Mouse (Mus musculus): ENCODE data around the gene Mark3. TPM values are rescaled to one million over a fixed set of nuclear protein-coding genes. Genes with fewer than 3 reads are reported as not detected.

The Mark3 gene
- total and polyA plus RNA-seq, 3 experiments: 23.3 to 223 (median 142) TPM

GRCm38 (mm10) chr12:111699542-111699941, 125.2 kb downstream of the Mark3 start:
- TF ChIP-seq POLR2AphosphoS5 (IDR thresholded peaks at IDR 0.05; ENCODE audit: insufficient replicate concordance, low read depth, low read length): no peak
- no peak for TF ChIP-seq GATA2 (IDR thresholded peaks at IDR 0.05; ENCODE audit: borderline replicate concordance, low read depth, low read length)
- no peak for TF ChIP-seq GATA1 (IDR thresholded peaks at IDR 0.05; ENCODE audit: borderline replicate concordance, low read length)
- TF ChIP-seq CTCF (IDR thresholded peaks at IDR 0.05; ENCODE audit: low read depth, low read length): no peak
- no peak overlapping the region for H3K4me3 ChIP-seq (ENCODE audit: low read depth, low read length)
- H3K36me3 ChIP-seq (replicated peaks): no peaks in the 10 kb centered on the region
- DNase-seq (ENCODE audit: low spot score) (no peak), ATAC-seq (ENCODE audit: extremely low read depth, insufficient number of reproducible peaks, low FRiP score, poor library complexity, severe bottlenecking) (no peak)
- H3K9me3 ChIP-seq (replicated peaks): no peaks in the 10 kb centered on the region
- H3K4me1 ChIP-seq (ENCODE audit: insufficient read depth, low read depth, low read length): peaks cover 19% of the 10 kb centered on the region
- peaks cover 64% of the 10 kb centered on the region for H3K27me3 ChIP-seq (ENCODE audit: insufficient read depth, low read length)

- TF ChIP-seq GATA1 (IDR thresholded peaks at IDR 0.05; ENCODE audit: borderline replicate concordance, low read length) (no peak), TAL1 (conservative IDR thresholded peaks at IDR 0.05; ENCODE audit: low read depth, low read length) (no peak), POLR2AphosphoS5 (IDR thresholded peaks at IDR 0.05; ENCODE audit: insufficient replicate concordance, low read depth, low read length) (no peak), CTCF (IDR thresholded peaks at IDR 0.05; ENCODE audit: low read depth, low read length) (no peak), GATA2 (IDR thresholded peaks at IDR 0.05; ENCODE audit: borderline replicate concordance, low read depth, low read length) (no peak)
- no peak for DNase-seq (ENCODE audit: low spot score)
- no peak overlapping the region for H3K4me3 ChIP-seq (ENCODE audit: low read depth, low read length)
- H3K4me1 ChIP-seq (ENCODE audit: insufficient read depth, low read depth, low read length): peaks cover 6% of the 10 kb centered on the region; the same call in 1 of the 2 replicates
- H3K36me3 ChIP-seq (replicated peaks): peaks cover 9% of the 10 kb centered on the region
- peaks cover 66% of the 10 kb centered on the region for H3K27me3 ChIP-seq (ENCODE audit: insufficient read depth, low read length)
- H3K9me3 ChIP-seq (replicated peaks): no peaks in the 10 kb centered on the region
- ATAC-seq (ENCODE audit: extremely low read depth, insufficient number of reproducible peaks, low FRiP score, poor library complexity, severe bottlenecking): no peak
Measured at GRCm38 (mm10) chr12:111700920-111701458, 126.7 kb downstream of the Mark3 start.

GRCm38 (mm10) chr12:111703301-111703700, 129.0 kb downstream of the Mark3 start:
- Histone ChIP-seq H3K27me3 (ENCODE audit: insufficient read depth, low read length) (peaks cover 49% of the 10 kb centered on the region), H3K4me3 (ENCODE audit: low read depth, low read length) (no peak overlapping the region), H3K9me3 (replicated peaks) (no peaks in the 10 kb centered on the region), H3K36me3 (replicated peaks) (peaks cover 31% of the 10 kb centered on the region), H3K4me1 (ENCODE audit: insufficient read depth, low read depth, low read length) (0 out of 2 replicates have a peak, but pooled peaks cover 5% of the 10 kb centered on the region)
- ATAC-seq (ENCODE audit: extremely low read depth, insufficient number of reproducible peaks, low FRiP score, poor library complexity, severe bottlenecking): no peak
- TF ChIP-seq CTCF (IDR thresholded peaks at IDR 0.05; ENCODE audit: low read depth, low read length): no peak
- no peak for TF ChIP-seq TAL1 (conservative IDR thresholded peaks at IDR 0.05; ENCODE audit: low read depth, low read length)
- no peak for TF ChIP-seq GATA2 (IDR thresholded peaks at IDR 0.05; ENCODE audit: borderline replicate concordance, low read depth, low read length)
- no peak for TF ChIP-seq POLR2AphosphoS5 (IDR thresholded peaks at IDR 0.05; ENCODE audit: insufficient replicate concordance, low read depth, low read length)
- TF ChIP-seq GATA1 (IDR thresholded peaks at IDR 0.05; ENCODE audit: borderline replicate concordance, low read length): no peak
- DNase-seq (ENCODE audit: low spot score): no peak

GRCm38 (mm10) chr12:111704609-111705008, 130.3 kb downstream of the Mark3 start:
- DNase-seq (ENCODE audit: low spot score) (no peak), ATAC-seq (ENCODE audit: extremely low read depth, insufficient number of reproducible peaks, low FRiP score, poor library complexity, severe bottlenecking) (no peak)
- Histone ChIP-seq H3K9me3 (replicated peaks) (no peaks in the 10 kb centered on the region), H3K4me1 (ENCODE audit: insufficient read depth, low read depth, low read length) (0 out of 2 replicates have a peak, but pooled peaks cover 5% of the 10 kb centered on the region), H3K4me3 (ENCODE audit: low read depth, low read length) (no peak overlapping the region), H3K36me3 (replicated peaks) (peaks cover 44% of the 10 kb centered on the region), H3K27me3 (ENCODE audit: insufficient read depth, low read length) (peaks cover 38% of the 10 kb centered on the region)
- no peak for TF ChIP-seq CTCF (IDR thresholded peaks at IDR 0.05; ENCODE audit: low read depth, low read length)
- TF ChIP-seq GATA2 (IDR thresholded peaks at IDR 0.05; ENCODE audit: borderline replicate concordance, low read depth, low read length): no peak
- TF ChIP-seq GATA1 (IDR thresholded peaks at IDR 0.05; ENCODE audit: borderline replicate concordance, low read length): no peak
- TF ChIP-seq TAL1 (conservative IDR thresholded peaks at IDR 0.05; ENCODE audit: low read depth, low read length): no peak
- TF ChIP-seq POLR2AphosphoS5 (IDR thresholded peaks at IDR 0.05; ENCODE audit: insufficient replicate concordance, low read depth, low read length): no peak

- H3K36me3 ChIP-seq (replicated peaks): peaks cover 52% of the 10 kb centered on the region
- H3K9me3 ChIP-seq (replicated peaks): no peaks in the 10 kb centered on the region
- H3K27me3 ChIP-seq (ENCODE audit: insufficient read depth, low read length): peaks cover 30% of the 10 kb centered on the region
- TF ChIP-seq POLR2AphosphoS5 (IDR thresholded peaks at IDR 0.05; ENCODE audit: insufficient replicate concordance, low read depth, low read length) (no peak), TAL1 (conservative IDR thresholded peaks at IDR 0.05; ENCODE audit: low read depth, low read length) (no peak), GATA1 (IDR thresholded peaks at IDR 0.05; ENCODE audit: borderline replicate concordance, low read length) (no peak), CTCF (IDR thresholded peaks at IDR 0.05; ENCODE audit: low read depth, low read length) (no peak; the same call in 1 of the 2 replicates), GATA2 (IDR thresholded peaks at IDR 0.05; ENCODE audit: borderline replicate concordance, low read depth, low read length) (no peak)
- no peak overlapping the region for H3K4me3 ChIP-seq (ENCODE audit: low read depth, low read length)
- no peak for DNase-seq (ENCODE audit: low spot score)
- peaks cover 10% of the 10 kb centered on the region for H3K4me1 ChIP-seq (ENCODE audit: insufficient read depth, low read depth, low read length)
- no peak for ATAC-seq (ENCODE audit: extremely low read depth, insufficient number of reproducible peaks, low FRiP score, poor library complexity, severe bottlenecking)
Measured at GRCm38 (mm10) chr12:111705186-111705973, 131.1 kb downstream of the Mark3 start.

Other genes with a start within 250 kb of the Mark3 start
- gene Cdc42bpb, start 196.8 kb upstream of the Mark3 start, total RNA-seq (2014; fragmentation: Nextera tagmentation): not detected in 2 replicates
- gene Cdc42bpb, start 196.8 kb upstream of the Mark3 start, total RNA-seq (2017): not detected in 2 replicates
- gene Cdc42bpb, start 196.8 kb upstream of the Mark3 start, polyA plus RNA-seq (2012): not detected in 2 replicates
- not detected in 2 replicates for gene Lbhd2, start 167.7 kb upstream of the Mark3 start, total RNA-seq (2014; fragmentation: Nextera tagmentation)
- gene Lbhd2, start 167.7 kb upstream of the Mark3 start, total RNA-seq (2017): not detected in 2 replicates
- gene Lbhd2, start 167.7 kb upstream of the Mark3 start, polyA plus RNA-seq (2012): not detected in 2 replicates
- gene Exoc3l4, start 157.5 kb upstream of the Mark3 start, total RNA-seq (2014; fragmentation: Nextera tagmentation): not detected in 2 replicates
- gene Exoc3l4, start 157.5 kb upstream of the Mark3 start, total RNA-seq (2017): 0.27 TPM in 1 of 2 replicates, not detected in the other
- gene Exoc3l4, start 157.5 kb upstream of the Mark3 start, polyA plus RNA-seq (2012): not detected in 2 replicates
- 82.1 and 94.7 TPM in 2 replicates for gene Tnfaip2, start 132.1 kb upstream of the Mark3 start, total RNA-seq (2014; fragmentation: Nextera tagmentation)
- 83.6 and 101 TPM in 2 replicates for gene Tnfaip2, start 132.1 kb upstream of the Mark3 start, total RNA-seq (2017)
- gene Tnfaip2, start 132.1 kb upstream of the Mark3 start, polyA plus RNA-seq (2012): 66.3 and 123 TPM in 2 replicates
- not detected in 2 replicates for gene Gm266, start 88.7 kb upstream of the Mark3 start, total RNA-seq (2014; fragmentation: Nextera tagmentation)
- 0.11 TPM in 1 of 2 replicates, not detected in the other for gene Gm266, start 88.7 kb upstream of the Mark3 start, total RNA-seq (2017)
- gene Gm266, start 88.7 kb upstream of the Mark3 start, polyA plus RNA-seq (2012): not detected in 2 replicates
- 512 and 637 TPM in 2 replicates for gene Eif5, start 36.5 kb upstream of the Mark3 start, total RNA-seq (2014; fragmentation: Nextera tagmentation)
- 260 and 285 TPM in 2 replicates for gene Eif5, start 36.5 kb upstream of the Mark3 start, total RNA-seq (2017)
- gene Eif5, start 36.5 kb upstream of the Mark3 start, polyA plus RNA-seq (2012): 107 and 121 TPM in 2 replicates
- gene Ckb, start 97.8 kb downstream of the Mark3 start, total RNA-seq (2014; fragmentation: Nextera tagmentation): 0.83 TPM in 1 of 2 replicates, not detected in the other
- gene Ckb, start 97.8 kb downstream of the Mark3 start, total RNA-seq (2017): 0.11 TPM in 1 of 2 replicates, not detected in the other
- not detected in 2 replicates for gene Ckb, start 97.8 kb downstream of the Mark3 start, polyA plus RNA-seq (2012)
- gene Trmt61a, start 103.6 kb downstream of the Mark3 start, total RNA-seq (2014; fragmentation: Nextera tagmentation): 11.1 and 13.3 TPM in 2 replicates
- gene Trmt61a, start 103.6 kb downstream of the Mark3 start, total RNA-seq (2017): 9.3 and 10.0 TPM in 2 replicates
- 32.5 and 39.8 TPM in 2 replicates for gene Trmt61a, start 103.6 kb downstream of the Mark3 start, polyA plus RNA-seq (2012)
- 32.4 and 37.4 TPM in 2 replicates for gene Bag5, start 138.7 kb downstream of the Mark3 start, total RNA-seq (2014; fragmentation: Nextera tagmentation)
- gene Bag5, start 138.7 kb downstream of the Mark3 start, total RNA-seq (2017): 48.5 and 52.8 TPM in 2 replicates
- 18.2 and 20.3 TPM in 2 replicates for gene Bag5, start 138.7 kb downstream of the Mark3 start, polyA plus RNA-seq (2012)
- gene Apopt1, start 138.7 kb downstream of the Mark3 start, total RNA-seq (2014; fragmentation: Nextera tagmentation): 109 and 121 TPM in 2 replicates
- gene Apopt1, start 138.7 kb downstream of the Mark3 start, total RNA-seq (2017): 68.7 and 71.4 TPM in 2 replicates
- 315 and 317 TPM in 2 replicates for gene Apopt1, start 138.7 kb downstream of the Mark3 start, polyA plus RNA-seq (2012)
- 53.9 and 57.2 TPM in 2 replicates for gene Klc1, start 184.3 kb downstream of the Mark3 start, total RNA-seq (2014; fragmentation: Nextera tagmentation)
- gene Klc1, start 184.3 kb downstream of the Mark3 start, total RNA-seq (2017): 68.2 and 70.6 TPM in 2 replicates
- 65.0 and 68.9 TPM in 2 replicates for gene Klc1, start 184.3 kb downstream of the Mark3 start, polyA plus RNA-seq (2012)
- 18.3 and 26.0 TPM in 2 replicates for gene Xrcc3, start 239.3 kb downstream of the Mark3 start, total RNA-seq (2014; fragmentation: Nextera tagmentation)
- 10.8 and 16.1 TPM in 2 replicates for gene Xrcc3, start 239.3 kb downstream of the Mark3 start, total RNA-seq (2017)
- 13.5 and 21.7 TPM in 2 replicates for gene Xrcc3, start 239.3 kb downstream of the Mark3 start, polyA plus RNA-seq (2012)
- gene Zfyve21, start 239.6 kb downstream of the Mark3 start, total RNA-seq (2014; fragmentation: Nextera tagmentation): 13.8 and 21.1 TPM in 2 replicates
- gene Zfyve21, start 239.6 kb downstream of the Mark3 start, total RNA-seq (2017): 32.5 and 33.9 TPM in 2 replicates
- 13.9 and 14.8 TPM in 2 replicates for gene Zfyve21, start 239.6 kb downstream of the Mark3 start, polyA plus RNA-seq (2012)